Mouse (Mus musculus) liver, adult 10 weeks (tissue): Measurements from ENCODE around the gene Gm3317. TPM values are rescaled to one million over a fixed set of nuclear protein-coding genes. Genes with fewer than 3 reads are reported as not detected.

Experiments
- polyA plus RNA-seq: library from polyadenylated mRNA; stranded (reverse); fragments of 350-450 nt; fragmentation: Illumina TruSeq; extraction: RNeasy Lipid Tissue Mini Kit (QIAGEN cat#74804); gene quantifications from one replicate; pipeline ENCODE4 v1.2.3, GENCODE M21; 2014; ENCODE audit warnings: low read depth, low replicate concordance

Gene Gm3317
- not detected for polyA plus RNA-seq

DNA sequence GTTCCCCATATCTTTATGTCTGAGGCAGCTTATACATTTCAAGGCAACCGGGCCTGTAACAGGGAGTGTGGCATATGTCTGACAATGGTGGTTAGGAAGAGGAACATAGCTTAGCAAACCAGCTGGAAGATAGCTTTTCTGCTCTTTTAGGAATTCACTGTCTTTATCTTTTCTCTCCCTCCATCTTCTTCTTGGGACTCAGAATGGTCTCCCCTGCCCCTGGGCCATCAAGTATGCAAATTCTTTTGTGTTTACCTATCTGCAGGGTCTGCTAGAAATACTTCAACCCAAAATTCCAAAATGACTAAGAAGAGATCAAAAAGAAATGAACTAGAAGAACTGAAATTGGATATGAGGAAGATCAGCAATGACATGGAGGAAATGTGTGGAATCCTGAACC is at the start of gene Gm3317:
TSS of gene Gm3317 (plus strand) at position 301 of the 400 bp plus-strand sequence.

DNA sequence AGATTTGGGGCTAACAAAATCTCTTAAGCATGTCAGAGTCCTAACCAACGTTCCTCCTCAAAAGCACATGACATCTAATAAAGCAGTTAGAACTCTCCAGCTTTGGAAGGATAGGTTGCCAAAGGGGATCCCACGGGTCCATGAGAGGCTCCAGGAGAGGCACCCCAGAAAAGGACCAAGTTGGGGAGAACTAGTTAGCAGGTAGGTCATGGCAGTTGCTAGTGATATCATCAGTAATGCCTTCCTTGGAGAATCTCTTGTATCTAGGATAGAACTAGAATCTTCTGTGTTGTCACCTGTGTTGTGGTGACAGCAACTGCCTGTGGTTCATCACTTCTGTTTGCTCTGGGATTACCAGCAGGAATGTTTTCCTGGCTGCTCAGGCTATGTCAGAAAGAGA is 33.1 kb upstream of the Gm3317 start, which contains the start of gene Gm8279:
TSS of gene Gm8279 (plus strand) at position 301 of the 400 bp plus-strand sequence.

DNA sequence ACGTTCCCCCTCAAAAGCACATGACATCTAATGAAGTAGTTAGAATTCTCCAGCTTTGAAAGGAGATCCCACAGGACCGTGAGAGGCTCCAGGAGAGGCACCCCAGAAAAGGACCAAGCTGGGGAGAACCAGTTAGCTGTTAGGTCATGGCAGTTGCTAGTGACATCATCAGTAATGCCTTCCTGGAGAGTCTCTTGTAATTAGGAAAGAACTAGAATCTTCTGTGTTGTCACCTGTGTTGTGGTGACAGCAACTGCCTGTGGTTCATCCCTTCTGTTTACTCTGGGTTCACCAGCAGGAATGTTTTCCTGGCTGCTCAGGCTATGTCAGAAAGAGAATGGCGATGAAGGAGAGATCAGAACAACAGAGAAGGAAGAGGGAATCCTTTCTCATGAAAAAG is 21.2 kb downstream of the Gm3317 start, which contains the start of gene Gm8271:
TSS of gene Gm8271 (plus strand) at position 301 of the 400 bp plus-strand sequence.

Other genes starting within 250 kb of the Gm3317 start
- gene Gm8297, start 180.6 kb upstream of the Gm3317 start, polyA plus RNA-seq: not detected
- gene Gm3298, start 148.6 kb upstream of the Gm3317 start, polyA plus RNA-seq: not detected
- gene 4930555G01Rik, start 113.9 kb upstream of the Gm3317 start, polyA plus RNA-seq: not detected
- not detected for gene Gm8281, start 93.5 kb upstream of the Gm3317 start, polyA plus RNA-seq
- not detected for gene Gm8279, start 33.0 kb upstream of the Gm3317 start, polyA plus RNA-seq
- not detected for gene Gm8271, start 21.3 kb downstream of the Gm3317 start, polyA plus RNA-seq
- gene Gm3526, start 96.0 kb downstream of the Gm3317 start, polyA plus RNA-seq: not detected
- gene Gm3542, start 170.4 kb downstream of the Gm3317 start, polyA plus RNA-seq: not detected
- not detected for gene Gm3500, start 224.5 kb downstream of the Gm3317 start, polyA plus RNA-seq